Mouse (Mus musculus): Measurements from ENCODE around the gene Med13. TPM values are rescaled to one million over a fixed set of nuclear protein-coding genes. Genes with fewer than 3 reads are reported as not detected.

Gene Med13
- polyA plus RNA-seq (2014; fragmentation: Nextera tagmentation; extraction: Ambion mirVana) = 8.9 and 9.3 TPM in 2 replicates

GRCm38 (mm10) chr11:86356854-86357788 is at the start of gene Med13:
Med13 (minus strand) TSS chr11:86357602.
- Histone ChIP-seq H3K36me3 (ENCODE audit: control insufficient read depth, insufficient read depth, low read length) (peaks cover 23% of the 10 kb centered on the region), H3K27me3 (ENCODE audit: control insufficient read depth, insufficient read depth, low read length) (no peaks in the 10 kb centered on the region), H3K9me3 (ENCODE audit: control insufficient read depth, low read length) (no peaks in the 10 kb centered on the region), H3K4me2 (ENCODE audit: low read length) (peak within 1 kb of the TSS; percentile 71), H3K4me1 (ENCODE audit: control insufficient read depth in 2 of 2, insufficient read depth in 2 of 2, low read length in 2 of 2) (peaks cover 0 to 19% of the 10 kb centered on the region in 2 experiments; a peak in 3 of 4 replicates), H3K4me3 (ENCODE audit: control insufficient read depth in 1 of 2, insufficient read depth in 1 of 2, low read depth in 1 of 2, low read length in 2 of 2) (peak within 1 kb of the TSS; percentile 93 to 95), H3K9ac (ENCODE audit: low read length) (peak within 1 kb of the TSS; percentile 99), H3K27ac (replicated peaks in 1 of 2; ENCODE audit: control insufficient read depth in 1 of 2, insufficient read depth in 1 of 2, low read depth in 2 of 2, low read length in 2 of 2) (peak within 1 kb of the TSS; percentile 99)
- under 1% methylated on average over 70 of the region's 81 CpGs for WGBS
- peak; percentile 62 for ATAC-seq (ENCODE audit: insufficient number of reproducible peaks, insufficient read depth, low FRiP score, low read depth)

- no peak overlapping the region for H3K4me2 ChIP-seq (ENCODE audit: low read length)
- no peaks in the 10 kb centered on the region for H3K36me3 ChIP-seq (ENCODE audit: control insufficient read depth, insufficient read depth, low read length)
- no peak overlapping the region for H3K27ac ChIP-seq (replicated peaks in 1 of 2; ENCODE audit: control insufficient read depth in 1 of 2, insufficient read depth in 1 of 2, low read depth in 2 of 2, low read length in 2 of 2)
- H3K27me3 ChIP-seq (ENCODE audit: control insufficient read depth, insufficient read depth, low read length) = no peaks in the 10 kb centered on the region
- H3K4me1 ChIP-seq (ENCODE audit: control insufficient read depth in 2 of 2, insufficient read depth in 2 of 2, low read length in 2 of 2) = peaks cover 0 to 3% of the 10 kb centered on the region in 2 experiments; a peak in 1 of 4 replicates
- H3K4me3 ChIP-seq (ENCODE audit: control insufficient read depth in 1 of 2, insufficient read depth in 1 of 2, low read depth in 1 of 2, low read length in 2 of 2) = no peak overlapping the region
- 68% methylated on average over 4 of the region's 4 CpGs for WGBS
- ATAC-seq (ENCODE audit: insufficient number of reproducible peaks, insufficient read depth, low FRiP score, low read depth) = no peak
- H3K9ac ChIP-seq (ENCODE audit: low read length) = no peak overlapping the region
- no peaks in the 10 kb centered on the region for H3K9me3 ChIP-seq (ENCODE audit: control insufficient read depth, low read length)
Observed at GRCm38 (mm10) chr11:86404590-86404989, 47.2 kb upstream of the Med13 start.

- no peak overlapping the region for H3K27ac ChIP-seq (replicated peaks in 1 of 2; ENCODE audit: control insufficient read depth in 1 of 2, insufficient read depth in 1 of 2, low read depth in 2 of 2, low read length in 2 of 2)
- no peak for ATAC-seq (ENCODE audit: insufficient number of reproducible peaks, insufficient read depth, low FRiP score, low read depth)
- no peaks in the 10 kb centered on the region for H3K9me3 ChIP-seq (ENCODE audit: control insufficient read depth, low read length)
- H3K9ac ChIP-seq (ENCODE audit: low read length) = no peak overlapping the region
- 74% methylated on average over 2 of the region's 2 CpGs for WGBS
- H3K27me3 ChIP-seq (ENCODE audit: control insufficient read depth, insufficient read depth, low read length) = no peaks in the 10 kb centered on the region
- H3K4me2 ChIP-seq (ENCODE audit: low read length) = no peak overlapping the region
- no peak overlapping the region for H3K4me3 ChIP-seq (ENCODE audit: control insufficient read depth in 1 of 2, insufficient read depth in 1 of 2, low read depth in 1 of 2, low read length in 2 of 2)
- peaks cover 0 to 3% of the 10 kb centered on the region in 2 experiments; a peak in 1 of 4 replicates for H3K4me1 ChIP-seq (ENCODE audit: control insufficient read depth in 2 of 2, insufficient read depth in 2 of 2, low read length in 2 of 2)
- no peaks in the 10 kb centered on the region for H3K36me3 ChIP-seq (ENCODE audit: control insufficient read depth, insufficient read depth, low read length)
Observed at GRCm38 (mm10) chr11:86403845-86404244, 46.4 kb upstream of the Med13 start.

GRCm38 (mm10) chr11:86399241-86400107 is 42.1 kb upstream of the Med13 start:
- H3K9me3 ChIP-seq (ENCODE audit: control insufficient read depth, low read length) = no peaks in the 10 kb centered on the region
- 80% methylated on average over 9 of the region's 9 CpGs for WGBS
- H3K9ac ChIP-seq (ENCODE audit: low read length) = no peak overlapping the region
- H3K27ac ChIP-seq (replicated peaks in 1 of 2; ENCODE audit: control insufficient read depth in 1 of 2, insufficient read depth in 1 of 2, low read depth in 2 of 2, low read length in 2 of 2) = no peak overlapping the region
- H3K4me1 ChIP-seq (ENCODE audit: control insufficient read depth in 2 of 2, insufficient read depth in 2 of 2, low read length in 2 of 2) = peaks cover 4 to 9% of the 10 kb centered on the region in 2 experiments; a peak in 3 of 4 replicates
- no peaks in the 10 kb centered on the region for H3K27me3 ChIP-seq (ENCODE audit: control insufficient read depth, insufficient read depth, low read length)
- ATAC-seq (ENCODE audit: insufficient number of reproducible peaks, insufficient read depth, low FRiP score, low read depth) = no peak
- no peaks in the 10 kb centered on the region for H3K36me3 ChIP-seq (ENCODE audit: control insufficient read depth, insufficient read depth, low read length)
- no peak overlapping the region for H3K4me2 ChIP-seq (ENCODE audit: low read length)
- no peak overlapping the region for H3K4me3 ChIP-seq (ENCODE audit: control insufficient read depth in 1 of 2, insufficient read depth in 1 of 2, low read depth in 1 of 2, low read length in 2 of 2)

- no peaks in the 10 kb centered on the region for H3K9me3 ChIP-seq (ENCODE audit: control insufficient read depth, low read length)
- no peaks in the 10 kb centered on the region for H3K36me3 ChIP-seq (ENCODE audit: control insufficient read depth, insufficient read depth, low read length)
- H3K4me2 ChIP-seq (ENCODE audit: low read length) = no peak overlapping the region
- no peak overlapping the region for H3K4me3 ChIP-seq (ENCODE audit: control insufficient read depth in 1 of 2, insufficient read depth in 1 of 2, low read depth in 1 of 2, low read length in 2 of 2)
- no peaks in the 10 kb centered on the region for H3K27me3 ChIP-seq (ENCODE audit: control insufficient read depth, insufficient read depth, low read length)
- no peak for ATAC-seq (ENCODE audit: insufficient number of reproducible peaks, insufficient read depth, low FRiP score, low read depth)
- H3K4me1 ChIP-seq (ENCODE audit: control insufficient read depth in 2 of 2, insufficient read depth in 2 of 2, low read length in 2 of 2) = peaks cover 4 to 8% of the 10 kb centered on the region in 2 experiments; a peak in 3 of 4 replicates
- H3K27ac ChIP-seq (replicated peaks in 1 of 2; ENCODE audit: control insufficient read depth in 1 of 2, insufficient read depth in 1 of 2, low read depth in 2 of 2, low read length in 2 of 2) = no peak overlapping the region
- no peak overlapping the region for H3K9ac ChIP-seq (ENCODE audit: low read length)
- WGBS = 57% methylated on average over 5 of the region's 5 CpGs
Observed at GRCm38 (mm10) chr11:86396950-86397594, 39.7 kb upstream of the Med13 start.

GRCm38 (mm10) chr11:86396518-86396917 is 39.1 kb upstream of the Med13 start:
- Histone ChIP-seq H3K36me3 (ENCODE audit: control insufficient read depth, insufficient read depth, low read length) (no peaks in the 10 kb centered on the region), H3K9me3 (ENCODE audit: control insufficient read depth, low read length) (no peaks in the 10 kb centered on the region), H3K9ac (ENCODE audit: low read length) (no peak overlapping the region), H3K27ac (replicated peaks in 1 of 2; ENCODE audit: control insufficient read depth in 1 of 2, insufficient read depth in 1 of 2, low read depth in 2 of 2, low read length in 2 of 2) (no peak overlapping the region), H3K4me1 (ENCODE audit: control insufficient read depth in 2 of 2, insufficient read depth in 2 of 2, low read length in 2 of 2) (peaks cover 6 to 9% of the 10 kb centered on the region in 2 experiments; a peak in 3 of 4 replicates), H3K4me2 (ENCODE audit: low read length) (no peak overlapping the region), H3K4me3 (ENCODE audit: control insufficient read depth in 1 of 2, insufficient read depth in 1 of 2, low read depth in 1 of 2, low read length in 2 of 2) (no peak overlapping the region), H3K27me3 (ENCODE audit: control insufficient read depth, insufficient read depth, low read length) (no peaks in the 10 kb centered on the region)
- 65% methylated on average over 2 of the region's 2 CpGs for WGBS
- ATAC-seq (ENCODE audit: insufficient number of reproducible peaks, insufficient read depth, low FRiP score, low read depth) = no peak

Data from heart, embryonic 14.5 days (tissue).